Mouse (Mus musculus) bone marrow, adult 2 months (tissue): Measurements from ENCODE around the gene Pde4a. TPM values are rescaled to one million over a fixed set of nuclear protein-coding genes. Genes with fewer than 3 reads are reported as not detected.

ENCODE experiments used
- H3K27ac ChIP-seq: fragments of 200-500 bp; 2 replicates; pipeline ENCODE4 v1.5.1; 2012; ENCODE audit warnings: low read depth, mild to moderate bottlenecking, control low read depth, inconsistent platforms, low read length; ENCODE audit not compliant: control insufficient read depth, poor library complexity, insufficient read depth
- H3K4me1 ChIP-seq: fragments of 200-500 bp; 2 replicates; pipeline ENCODE4 v1.6.1; 2011; ENCODE audit warnings: low read length; ENCODE audit not compliant: control insufficient read depth, insufficient read depth
- H3K4me3 ChIP-seq: fragments of 200-500 bp; replicated peaks from 2 replicates; pipeline ENCODE3; 2011; ENCODE audit warnings: mild to moderate bottlenecking, low read depth, low read length, control low read depth; ENCODE audit not compliant: control insufficient read depth
- CTCF ChIP-seq: fragments of 200-500 bp; IDR thresholded peaks from 2 replicates; pipeline ENCODE4 v1.5.1; 2011; ENCODE audit warnings: low read length, control low read depth; ENCODE audit not compliant: control insufficient read depth, insufficient read depth
- POLR2A ChIP-seq: fragments of 200-500 bp; IDR thresholded peaks from 2 replicates; pipeline ENCODE4 v1.6.1; 2011; ENCODE audit warnings: low read depth, mild to moderate bottlenecking, control low read depth, low read length, borderline replicate concordance; ENCODE audit not compliant: control insufficient read depth
- WGBS: fragments of 180-500 bp; shearing (Covaris S2); methylation state at CpG from one replicate; pipeline ENCODE4 v1.1.7; 2018; 5-methylcytosine and 5-hydroxymethylcytosine counted together
- polyA plus RNA-seq: library from polyadenylated mRNA; stranded (reverse); fragments of >200 nt; gene quantifications from 2 replicates; pipeline ENCODE4 v1.2.4, GENCODE M21; 2011; ENCODE audit warnings: low replicate concordance; ENCODE audit not compliant: missing spikeins, insufficient read depth, insufficient read length

The Pde4a gene
- polyA plus RNA-seq, 1 experiment = 7.9 TPM

- Histone ChIP-seq H3K27ac (no peak overlapping the region), H3K4me1 (peaks cover 2% of the 10 kb centered on the region), H3K4me3 (no peak overlapping the region)
- 0 out of 2 replicates have a peak, but pooled peaks have one; percentile 10 for TF ChIP-seq CTCF
- TF ChIP-seq POLR2A = no peak
- WGBS = 57% methylated on average over 12 of the region's 12 CpGs
Measured at GRCm38 (mm10) chr9:21132102-21132775, 33.3 kb upstream of the Pde4a start.

DNA sequence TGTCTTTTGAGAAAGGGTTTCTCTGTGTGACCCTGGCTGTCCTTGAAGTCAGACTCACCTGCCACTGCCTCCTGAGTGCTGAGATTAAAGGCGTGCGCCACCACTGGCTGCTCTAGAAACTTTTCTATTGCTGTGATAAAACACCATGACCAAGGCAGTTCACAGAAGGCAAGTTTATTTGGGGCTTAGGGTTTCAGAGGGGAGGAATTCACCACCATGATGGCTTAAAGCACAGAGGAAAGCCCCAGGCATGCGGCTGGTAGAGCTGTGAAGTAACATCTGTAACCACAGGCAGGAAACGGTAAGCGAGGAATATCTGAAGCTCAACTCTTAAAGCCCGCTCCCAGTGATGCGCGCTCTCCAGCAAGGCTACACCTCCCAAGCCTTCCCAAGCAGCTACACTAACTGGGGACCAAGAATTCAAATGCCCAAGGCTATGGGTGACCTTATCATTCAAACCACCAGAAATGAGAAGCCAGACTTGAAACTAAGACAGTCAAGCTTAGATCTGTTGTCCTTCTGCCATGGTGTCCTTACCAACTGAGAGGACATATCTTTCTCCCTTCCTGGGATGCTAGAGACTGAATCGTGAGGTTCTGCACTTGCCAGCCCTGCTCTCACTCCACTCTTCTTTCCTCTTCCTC, 32.3 kb upstream of the Pde4a start:
- H3K4me3 ChIP-seq = no peak overlapping the region
- no peak for TF ChIP-seq CTCF
- no peak for TF ChIP-seq POLR2A
- no peak overlapping the region for H3K27ac ChIP-seq
- 18% methylated on average over 9 of the region's 9 CpGs for WGBS
- H3K4me1 ChIP-seq = peaks cover 2% of the 10 kb centered on the region

DNA sequence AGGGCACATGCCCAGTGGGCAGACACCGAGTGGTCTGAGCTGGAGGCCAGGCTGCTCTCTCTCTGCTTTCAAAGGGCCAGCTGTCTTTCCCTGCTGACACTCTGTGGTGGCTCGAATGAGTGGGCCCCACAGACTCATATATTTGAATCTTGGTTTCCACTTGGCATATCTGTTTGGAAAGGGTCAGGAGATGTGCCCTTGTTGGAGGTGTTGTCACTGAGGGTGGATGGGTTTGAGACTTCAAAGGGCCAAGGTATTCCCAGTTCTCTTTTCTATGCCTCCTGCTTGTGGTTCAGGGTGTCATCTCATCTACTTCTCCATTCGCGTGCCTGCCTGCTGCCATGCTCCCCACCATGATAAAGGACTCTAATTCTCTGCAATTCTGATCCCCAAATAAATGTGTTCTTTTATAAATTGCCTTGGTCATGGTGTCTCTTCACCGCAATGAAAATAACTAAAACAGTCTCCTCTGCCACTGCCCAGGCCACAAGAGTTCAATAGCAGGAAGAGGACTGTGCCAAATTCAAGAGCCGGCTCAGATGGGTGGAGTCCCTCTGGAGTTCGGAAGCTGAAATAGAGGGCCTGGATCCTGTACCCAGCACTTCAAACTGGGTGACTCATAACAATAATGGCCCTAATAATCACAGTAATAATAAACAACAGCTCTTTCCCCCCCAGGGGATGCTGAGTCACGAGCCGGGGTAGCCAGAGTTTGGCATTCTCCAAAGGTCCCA, 30.8 kb upstream of the Pde4a start:
- Histone ChIP-seq H3K4me1 (peaks cover 2% of the 10 kb centered on the region), H3K4me3 (no peak overlapping the region), H3K27ac (no peak overlapping the region; the same call in 1 of the 2 replicates)
- TF ChIP-seq POLR2A (no peak), CTCF (no peak)
- 54% methylated on average over 9 of the region's 9 CpGs for WGBS

DNA sequence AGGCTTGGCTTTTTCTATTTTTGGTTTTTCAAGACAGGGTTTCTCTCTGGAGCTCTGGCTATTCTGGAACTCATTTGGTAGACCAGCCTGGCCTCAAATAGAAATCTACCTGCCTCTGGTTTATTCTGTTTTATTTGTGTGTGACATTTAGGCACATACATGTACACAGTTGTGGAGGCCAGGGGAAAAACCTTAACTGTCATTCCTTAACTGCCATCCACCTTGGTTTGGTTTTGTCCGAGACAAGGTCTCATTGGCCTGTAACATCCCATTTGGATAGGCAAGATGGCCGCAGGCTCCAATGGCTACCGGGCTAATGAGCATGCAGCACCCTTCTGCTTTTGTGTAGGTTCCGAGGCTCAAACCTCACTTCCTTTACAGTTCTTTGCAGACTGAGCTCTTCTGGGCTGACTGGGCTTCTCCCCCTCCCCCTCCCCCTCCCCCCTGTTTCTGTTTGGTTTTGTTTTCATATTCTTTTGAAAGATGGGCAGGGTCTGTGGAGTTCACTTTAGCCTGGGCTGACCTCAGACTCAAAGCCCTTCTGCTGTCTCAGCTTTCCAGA, 30.1 kb upstream of the Pde4a start:
- TF ChIP-seq CTCF (no peak), POLR2A (no peak)
- H3K27ac ChIP-seq = no peak overlapping the region
- 51% methylated on average over 4 of the region's 4 CpGs for WGBS

DNA sequence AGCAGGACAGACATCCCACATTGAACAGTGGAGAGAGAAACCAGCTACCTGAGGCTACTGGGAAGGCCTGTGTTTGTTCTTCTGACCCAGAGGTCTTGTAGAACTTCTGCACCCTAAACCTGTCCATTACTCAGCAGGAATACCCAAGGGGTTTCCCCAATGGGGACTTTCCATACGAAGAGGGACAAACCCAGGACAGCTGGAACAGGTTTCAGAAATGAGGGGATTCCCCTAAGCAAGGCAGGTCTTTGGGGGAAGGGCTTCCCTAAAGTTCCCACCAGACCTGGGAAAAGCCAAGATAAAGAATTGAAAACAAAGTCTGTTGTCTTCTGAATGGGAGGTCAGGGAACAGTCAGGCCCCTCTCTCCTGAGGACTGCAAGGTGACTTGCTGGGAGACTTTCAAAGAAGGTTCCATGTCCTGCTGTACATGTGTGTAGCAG, 29.6 kb upstream of the Pde4a start:
- 20% methylated on average over 1 of the region's 1 CpGs for WGBS
- TF ChIP-seq CTCF = no peak
- TF ChIP-seq POLR2A = no peak
- Histone ChIP-seq H3K4me1 (peaks cover 2% of the 10 kb centered on the region), H3K4me3 (no peak overlapping the region), H3K27ac (no peak overlapping the region)

More for the DNA sequence above, 30.1 kb upstream of the Pde4a start:
- H3K4me1 ChIP-seq = peaks cover 2% of the 10 kb centered on the region
- no peak overlapping the region for H3K4me3 ChIP-seq

DNA sequence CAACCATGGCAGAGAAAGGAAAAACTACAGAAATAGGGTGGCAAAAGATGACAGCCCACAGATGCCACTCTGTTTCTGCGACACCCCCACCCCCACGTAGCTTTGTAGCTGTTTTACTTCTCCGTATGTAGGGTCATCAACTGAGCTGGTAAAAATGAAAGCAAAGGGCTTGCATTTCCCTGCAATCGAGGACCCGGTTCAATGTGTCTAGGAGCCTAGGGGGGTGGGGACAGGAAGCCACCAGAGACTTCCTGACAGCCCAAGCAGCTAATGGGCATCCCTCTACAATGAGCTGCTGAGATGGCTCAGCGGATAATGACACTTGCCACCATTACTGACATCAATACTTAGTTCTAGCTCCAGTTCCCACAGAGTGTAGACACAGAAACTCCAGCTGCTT, 29.1 kb upstream of the Pde4a start:
- no peak overlapping the region for H3K27ac ChIP-seq
- H3K4me3 ChIP-seq = no peak overlapping the region
- 8% methylated on average over 6 of the region's 6 CpGs for WGBS
- TF ChIP-seq CTCF (no peak), POLR2A (no peak)
- H3K4me1 ChIP-seq = peaks cover 2% of the 10 kb centered on the region

- H3K4me1 ChIP-seq = peaks cover 2% of the 10 kb centered on the region
- H3K4me3 ChIP-seq = no peak overlapping the region
- no peak overlapping the region for H3K27ac ChIP-seq
- 55% methylated on average over 3 of the region's 3 CpGs for WGBS
- TF ChIP-seq POLR2A = no peak
- TF ChIP-seq CTCF = peak; percentile 58
Measured at GRCm38 (mm10) chr9:21137229-21137628, 28.3 kb upstream of the Pde4a start.

DNA sequence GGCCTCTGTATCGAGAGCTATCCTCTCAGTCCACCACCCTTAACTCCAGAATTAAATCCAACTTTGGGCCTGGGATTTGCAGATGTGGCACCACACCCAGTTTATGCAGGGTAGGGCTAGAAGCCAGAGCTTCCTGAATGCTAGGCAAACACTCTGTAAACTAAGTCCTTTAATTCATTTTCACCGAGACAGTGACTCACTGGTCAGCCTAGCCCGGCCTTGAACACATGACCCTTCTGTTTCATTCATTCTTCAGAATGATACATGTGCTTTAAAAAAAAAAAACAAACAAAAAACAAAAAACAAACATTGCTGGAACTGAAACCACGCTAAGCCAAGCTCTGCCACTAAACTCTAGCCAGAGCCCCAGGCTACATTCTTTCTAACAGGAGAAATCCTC, 27.1 kb upstream of the Pde4a start:
- 83% methylated on average over 4 of the region's 4 CpGs for WGBS
- no peak overlapping the region for H3K4me3 ChIP-seq
- H3K4me1 ChIP-seq = peaks cover 2% of the 10 kb centered on the region
- H3K27ac ChIP-seq = no peak overlapping the region
- TF ChIP-seq POLR2A (no peak), CTCF (no peak)
